Mouse (Mus musculus): ENCODE results near the gene Ccnt2. TPM values are rescaled to one million over a fixed set of nuclear protein-coding genes. Genes with fewer than 3 reads are reported as not detected.

Ccnt2 gene
- polyA plus RNA-seq, 1 experiment from 2014 or later, result 26.5 TPM

- Histone ChIP-seq H3K9me3 (replicated peaks) (no peaks in the 10 kb centered on the region), H3K4me2 (no peak overlapping the region), H3K4me1 (replicated peaks) (0 out of 2 replicates have a peak, but pooled peaks cover under 1% of the 10 kb centered on the region), H3K9ac (no peak overlapping the region), H3K36me3 (replicated peaks) (peaks cover 52% of the 10 kb centered on the region), H3K27me3 (no peaks in the 10 kb centered on the region), H3K27ac (replicated peaks) (no peak overlapping the region), H3K4me3 (replicated peaks) (no peak overlapping the region)
- 88% methylated on average over 6 of the region's 6 CpGs for WGBS (ENCODE audit: insufficient replicate concordance)
- ATAC-seq (ENCODE audit: insufficient read depth), result no peak
These were observed 21.3 kb downstream of the Ccnt2 start for GRCm38 (mm10) chr1:127795087-127795769.

GRCm38 (mm10) chr1:127796341-127796740, 22.4 kb downstream of the Ccnt2 start:
- no peaks in the 10 kb centered on the region for H3K9me3 ChIP-seq (replicated peaks)
- no peaks in the 10 kb centered on the region for H3K27me3 ChIP-seq
- no peak overlapping the region for H3K27ac ChIP-seq (replicated peaks)
- ATAC-seq (ENCODE audit: insufficient read depth), result no peak
- no peaks in the 10 kb centered on the region for H3K4me1 ChIP-seq (replicated peaks)
- no peak overlapping the region for H3K4me3 ChIP-seq (replicated peaks)
- H3K9ac ChIP-seq, result no peak overlapping the region
- WGBS (ENCODE audit: insufficient replicate concordance), result 62% methylated on average over 4 of the region's 4 CpGs
- H3K36me3 ChIP-seq (replicated peaks), result peaks cover 58% of the 10 kb centered on the region
- no peak overlapping the region for H3K4me2 ChIP-seq

GRCm38 (mm10) chr1:127796752-127797151, 22.8 kb downstream of the Ccnt2 start:
- Histone ChIP-seq H3K36me3 (replicated peaks) (peaks cover 58% of the 10 kb centered on the region), H3K4me2 (no peak overlapping the region), H3K27me3 (no peaks in the 10 kb centered on the region), H3K27ac (replicated peaks) (no peak overlapping the region), H3K9ac (no peak overlapping the region), H3K4me3 (replicated peaks) (no peak overlapping the region), H3K4me1 (replicated peaks) (no peaks in the 10 kb centered on the region), H3K9me3 (replicated peaks) (no peaks in the 10 kb centered on the region)
- 54% methylated on average over 1 of the region's 1 CpGs for WGBS (ENCODE audit: insufficient replicate concordance)
- no peak for ATAC-seq (ENCODE audit: insufficient read depth)

- no peak overlapping the region for H3K4me2 ChIP-seq
- no peaks in the 10 kb centered on the region for H3K4me1 ChIP-seq (replicated peaks)
- ATAC-seq (ENCODE audit: insufficient read depth), result no peak; the same call in 1 of the 2 replicates
- no peak overlapping the region for H3K9ac ChIP-seq
- H3K4me3 ChIP-seq (replicated peaks), result no peak overlapping the region
- no peaks in the 10 kb centered on the region for H3K9me3 ChIP-seq (replicated peaks)
- no peaks in the 10 kb centered on the region for H3K27me3 ChIP-seq
- H3K36me3 ChIP-seq (replicated peaks), result peaks cover 77% of the 10 kb centered on the region
- 86% methylated on average over 8 of the region's 8 CpGs for WGBS (ENCODE audit: insufficient replicate concordance)
- H3K27ac ChIP-seq (replicated peaks), result no peak overlapping the region
These were observed 29.0 kb downstream of the Ccnt2 start for GRCm38 (mm10) chr1:127802916-127803315.

- no peaks in the 10 kb centered on the region for H3K4me1 ChIP-seq (replicated peaks)
- 90% methylated on average over 7 of the region's 7 CpGs for WGBS (ENCODE audit: insufficient replicate concordance)
- H3K4me2 ChIP-seq, result no peak overlapping the region
- no peaks in the 10 kb centered on the region for H3K27me3 ChIP-seq
- no peak overlapping the region for H3K9ac ChIP-seq
- H3K4me3 ChIP-seq (replicated peaks), result no peak overlapping the region
- peaks cover 30% of the 10 kb centered on the region for H3K36me3 ChIP-seq (replicated peaks)
- no peaks in the 10 kb centered on the region for H3K9me3 ChIP-seq (replicated peaks)
- H3K27ac ChIP-seq (replicated peaks), result no peak overlapping the region
- no peak for ATAC-seq (ENCODE audit: insufficient read depth)
These were observed 34.7 kb downstream of the Ccnt2 start for GRCm38 (mm10) chr1:127808671-127809070.

- ATAC-seq (ENCODE audit: insufficient read depth), result no peak
- H3K4me3 ChIP-seq (replicated peaks), result no peak overlapping the region
- H3K27me3 ChIP-seq, result no peaks in the 10 kb centered on the region
- H3K36me3 ChIP-seq (replicated peaks), result no peaks in the 10 kb centered on the region; the same call in 1 of the 2 replicates
- 65% methylated on average over 7 of the region's 7 CpGs for WGBS (ENCODE audit: insufficient replicate concordance)
- H3K27ac ChIP-seq (replicated peaks), result no peak overlapping the region
- no peaks in the 10 kb centered on the region for H3K4me1 ChIP-seq (replicated peaks)
- no peak overlapping the region for H3K4me2 ChIP-seq
- no peaks in the 10 kb centered on the region for H3K9me3 ChIP-seq (replicated peaks)
- H3K9ac ChIP-seq, result no peak overlapping the region
These were observed 39.0 kb downstream of the Ccnt2 start for GRCm38 (mm10) chr1:127812929-127813328.

GRCm38 (mm10) chr1:127816381-127816780, 42.4 kb downstream of the Ccnt2 start:
- Histone ChIP-seq H3K4me1 (replicated peaks) (no peaks in the 10 kb centered on the region), H3K27ac (replicated peaks) (no peak overlapping the region), H3K27me3 (no peaks in the 10 kb centered on the region), H3K4me3 (replicated peaks) (no peak overlapping the region), H3K36me3 (replicated peaks) (no peaks in the 10 kb centered on the region), H3K9ac (no peak overlapping the region), H3K9me3 (replicated peaks) (no peaks in the 10 kb centered on the region), H3K4me2 (no peak overlapping the region)
- ATAC-seq (ENCODE audit: insufficient read depth), result no peak
- WGBS (ENCODE audit: insufficient replicate concordance), result 67% methylated on average over 6 of the region's 6 CpGs

GRCm38 (mm10) chr1:127827325-127827724, 53.4 kb downstream of the Ccnt2 start:
- no peaks in the 10 kb centered on the region for H3K9me3 ChIP-seq (replicated peaks)
- H3K36me3 ChIP-seq (replicated peaks), result no peaks in the 10 kb centered on the region
- H3K27me3 ChIP-seq, result no peaks in the 10 kb centered on the region
- H3K4me2 ChIP-seq, result no peak overlapping the region
- no peak for ATAC-seq (ENCODE audit: insufficient read depth)
- H3K4me3 ChIP-seq (replicated peaks), result no peak overlapping the region
- H3K9ac ChIP-seq, result no peak overlapping the region
- H3K27ac ChIP-seq (replicated peaks), result no peak overlapping the region
- 7% methylated on average over 2 of the region's 2 CpGs for WGBS (ENCODE audit: insufficient replicate concordance)
- H3K4me1 ChIP-seq (replicated peaks), result no peaks in the 10 kb centered on the region

GRCm38 (mm10) chr1:127830215-127830921, 56.4 kb downstream of the Ccnt2 start:
- Histone ChIP-seq H3K27me3 (no peaks in the 10 kb centered on the region), H3K4me3 (replicated peaks) (no peak overlapping the region), H3K4me2 (no peak overlapping the region), H3K9ac (no peak overlapping the region), H3K4me1 (replicated peaks) (no peaks in the 10 kb centered on the region; the same call in 1 of the 2 replicates), H3K9me3 (replicated peaks) (no peaks in the 10 kb centered on the region), H3K27ac (replicated peaks) (no peak overlapping the region), H3K36me3 (replicated peaks) (no peaks in the 10 kb centered on the region)
- ATAC-seq (ENCODE audit: insufficient read depth), result no peak
- WGBS (ENCODE audit: insufficient replicate concordance), result 42% methylated on average over 13 of the region's 13 CpGs

GRCm38 (mm10) chr1:127833714-127834113, 59.8 kb downstream of the Ccnt2 start:
- Histone ChIP-seq H3K4me2 (no peak overlapping the region), H3K36me3 (replicated peaks) (no peaks in the 10 kb centered on the region), H3K27ac (replicated peaks) (no peak overlapping the region), H3K27me3 (no peaks in the 10 kb centered on the region), H3K4me1 (replicated peaks) (no peaks in the 10 kb centered on the region; the same call in 1 of the 2 replicates), H3K4me3 (replicated peaks) (no peak overlapping the region), H3K9me3 (replicated peaks) (no peaks in the 10 kb centered on the region), H3K9ac (no peak overlapping the region)
- peak; percentile 52; the same call in 1 of the 2 replicates for ATAC-seq (ENCODE audit: insufficient read depth)
- 24% methylated on average over 2 of the region's 2 CpGs for WGBS (ENCODE audit: insufficient replicate concordance)

- Histone ChIP-seq H3K27ac (replicated peaks) (no peak overlapping the region), H3K9me3 (replicated peaks) (no peaks in the 10 kb centered on the region), H3K9ac (no peak overlapping the region), H3K4me1 (replicated peaks) (no peaks in the 10 kb centered on the region; the same call in 1 of the 2 replicates), H3K36me3 (replicated peaks) (no peaks in the 10 kb centered on the region), H3K27me3 (no peaks in the 10 kb centered on the region), H3K4me2 (no peak overlapping the region), H3K4me3 (replicated peaks) (no peak overlapping the region)
- WGBS (ENCODE audit: insufficient replicate concordance), result 41% methylated on average over 4 of the region's 4 CpGs
- no peak for ATAC-seq (ENCODE audit: insufficient read depth)
These were observed 60.2 kb downstream of the Ccnt2 start for GRCm38 (mm10) chr1:127834202-127834601.
